Mouse (Mus musculus) E14TG2a.4 (cell line): Measurements from ENCODE around the gene Jph3.

Experiments
- CTCF ChIP-seq: conservative IDR thresholded peaks from 2 replicates; pipeline ENCODE4 v1.5.1; 2014; ENCODE audit warnings: low read length
- NANOG ChIP-seq: IDR thresholded peaks from 2 replicates; pipeline ENCODE4 v1.6.1; 2014; ENCODE audit warnings: borderline replicate concordance, low read length, mixed read lengths
- POU5F1 ChIP-seq: IDR thresholded peaks from 2 replicates; pipeline ENCODE4 v1.6.1; 2014; ENCODE audit warnings: low read length, borderline replicate concordance

DNA sequence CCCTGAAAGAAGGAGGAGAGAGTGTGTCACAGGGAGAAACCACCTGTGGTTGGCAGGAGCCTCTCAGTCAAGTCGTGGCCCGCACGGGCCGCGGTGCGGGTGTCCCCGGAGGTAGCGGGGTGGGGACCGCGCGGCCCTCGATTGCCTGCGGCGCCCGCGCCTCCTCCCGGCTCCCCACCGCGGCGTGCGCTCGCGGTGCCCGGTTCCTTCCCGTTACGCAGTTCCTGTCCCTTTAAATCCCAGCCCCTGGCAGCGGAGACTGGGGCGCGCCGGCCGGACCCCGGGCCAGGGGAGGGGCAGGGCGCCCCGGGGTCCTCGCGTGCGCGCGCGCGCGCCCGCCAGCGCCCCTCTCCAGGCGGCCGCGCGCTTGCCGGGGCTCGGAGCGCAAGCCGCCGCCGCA is 331 bp downstream of the Jph3 start:
- no peak for TF ChIP-seq CTCF
- no peak for TF ChIP-seq NANOG
- no peak for TF ChIP-seq POU5F1
